Mouse (Mus musculus) hindbrain, embryonic 16.5 days (tissue): ENCODE results near the gene Mreg. TPM values are rescaled to one million over a fixed set of nuclear protein-coding genes. Genes with fewer than 3 reads are reported as not detected.

ENCODE experiments used
- ATAC-seq: fragments of 200-750 bp; cut with Nextera tagmentation; 2 replicates; pipeline ENCODE4 v1.8.0; 2017; ENCODE audit warnings: moderate TSS enrichment, moderate library complexity
- H3K27ac ChIP-seq: fragments of 300-500 bp; sonication (generic); 2 replicates; pipeline ENCODE4 v1.5.1; 2014; ENCODE audit warnings: low read depth, mild to moderate bottlenecking, control low read depth, low read length, moderate library complexity
- H3K27me3 ChIP-seq: fragments of 300-500 bp; sonication (generic); replicated peaks from 2 replicates; pipeline ENCODE4 v1.6.1; 2014; ENCODE audit warnings: low read length; ENCODE audit not compliant: control insufficient read depth, insufficient read depth
- H3K36me3 ChIP-seq: fragments of 300-500 bp; sonication (generic); 2 replicates; pipeline ENCODE4 v1.6.1; 2014; ENCODE audit warnings: mild to moderate bottlenecking, low read length, moderate library complexity, mixed read lengths; ENCODE audit not compliant: control insufficient read depth, insufficient read depth
- H3K4me1 ChIP-seq: fragments of 300-500 bp; sonication (generic); 2 replicates; pipeline ENCODE4 v1.6.1; 2014; ENCODE audit warnings: low read depth, low read length; ENCODE audit not compliant: control insufficient read depth, insufficient read depth
- H3K4me2 ChIP-seq: fragments of 300-500 bp; sonication (generic); 2 replicates; pipeline ENCODE4 v1.6.1; 2014; ENCODE audit warnings: mild to moderate bottlenecking, low read length, control low read depth, moderate library complexity
- H3K4me3 ChIP-seq: fragments of 300-500 bp; sonication (generic); 2 replicates; pipeline ENCODE4 v1.5.1; 2014; ENCODE audit warnings: mild to moderate bottlenecking, low read length, control low read depth, moderate library complexity
- H3K9ac ChIP-seq: fragments of 300-500 bp; sonication (generic); 2 replicates; pipeline ENCODE4 v1.6.1; 2014; ENCODE audit warnings: low read depth, mild to moderate bottlenecking, control low read depth, low read length, moderate library complexity
- H3K9me3 ChIP-seq: fragments of 300-500 bp; sonication (generic); 2 replicates; pipeline ENCODE4 v1.6.1; 2014; ENCODE audit warnings: mild to moderate bottlenecking, low read length, moderate library complexity; ENCODE audit not compliant: control insufficient read depth
- WGBS: fragments of 180-500 bp; shearing (Covaris S2); extraction: QIAGEN DNeasy Blood & Tissue Kit; methylation state at CpG from one replicate; pipeline ENCODE4 v1.1.7; 2014; 5-methylcytosine and 5-hydroxymethylcytosine counted together
- polyA plus RNA-seq: library from polyadenylated mRNA; unstranded; fragments of >200 nt; fragmentation: Nextera tagmentation; extraction: Ambion mirVana; gene quantifications from 2 replicates; pipeline ENCODE4 v1.2.1, GENCODE M21; 2015

Gene Mreg
- polyA plus RNA-seq, 1 experiment from 2014 or later = 2.7 TPM

DNA sequence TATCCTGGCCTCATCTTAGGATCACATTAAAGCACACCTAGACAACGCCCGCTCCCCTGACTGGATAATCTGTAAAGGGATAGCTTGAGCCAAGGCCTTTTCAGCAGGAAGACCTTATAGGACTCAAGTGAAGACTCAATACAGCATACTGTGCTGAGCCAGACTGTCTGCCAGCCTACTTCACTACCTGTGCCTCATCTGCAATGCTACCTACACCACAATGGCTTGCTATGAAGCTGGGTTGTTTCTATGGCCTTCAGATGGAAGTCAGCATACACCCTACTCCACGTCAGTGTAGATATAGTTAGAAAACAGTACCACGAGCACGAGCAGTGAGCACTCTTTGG, 45.7 kb downstream of the Mreg start:
- 95% methylated on average over 5 of the region's 5 CpGs for WGBS
- Histone ChIP-seq H3K4me1 (no peaks in the 10 kb centered on the region), H3K4me2 (no peak overlapping the region), H3K4me3 (no peak overlapping the region), H3K36me3 (no peaks in the 10 kb centered on the region), H3K27ac (no peak overlapping the region), H3K27me3 (no peaks in the 10 kb centered on the region), H3K9me3 (no peaks in the 10 kb centered on the region), H3K9ac (no peak overlapping the region)
- ATAC-seq = no peak

DNA sequence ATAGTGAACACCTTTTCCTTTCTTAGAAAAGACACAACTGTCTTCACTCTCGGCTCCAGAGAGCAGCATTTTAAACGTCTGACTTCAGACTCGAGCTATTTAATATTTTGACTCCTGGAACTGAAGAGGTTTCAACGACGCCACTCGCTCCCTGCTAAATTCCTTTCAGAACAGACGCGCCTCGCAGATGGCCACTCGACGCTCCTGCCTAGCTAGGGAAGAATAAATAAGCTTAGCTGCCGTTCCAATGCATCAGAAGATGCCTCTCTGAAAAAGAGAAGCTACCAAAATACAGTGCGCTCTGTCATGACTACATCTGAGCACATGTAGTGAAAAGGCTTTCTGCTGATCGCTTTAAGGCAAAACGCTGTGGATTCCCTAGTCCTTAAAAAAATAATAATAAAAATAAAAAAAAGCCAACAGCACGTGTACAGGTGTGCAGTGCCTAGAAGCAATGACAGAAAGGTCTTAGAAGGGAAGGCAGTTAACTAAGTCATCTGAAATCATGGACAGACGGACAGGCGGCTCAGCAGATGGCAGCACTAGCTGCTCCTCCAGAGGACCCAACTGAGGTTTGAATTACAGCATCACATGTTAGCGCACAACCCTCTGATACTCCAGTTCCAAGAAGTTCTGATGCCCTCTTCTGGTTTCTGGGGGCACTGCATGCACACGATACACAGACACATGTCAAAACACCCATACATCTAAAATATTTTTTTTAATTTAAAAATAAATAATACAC, 46.2 kb downstream of the Mreg start:
- no peaks in the 10 kb centered on the region for H3K9me3 ChIP-seq
- no peak overlapping the region for H3K9ac ChIP-seq
- no peak overlapping the region for H3K4me2 ChIP-seq
- H3K4me3 ChIP-seq = no peak overlapping the region
- no peaks in the 10 kb centered on the region for H3K27me3 ChIP-seq
- H3K4me1 ChIP-seq = no peaks in the 10 kb centered on the region
- ATAC-seq = no peak
- WGBS = 88% methylated on average over 20 of the region's 20 CpGs
- H3K27ac ChIP-seq = no peak overlapping the region
- no peaks in the 10 kb centered on the region for H3K36me3 ChIP-seq

DNA sequence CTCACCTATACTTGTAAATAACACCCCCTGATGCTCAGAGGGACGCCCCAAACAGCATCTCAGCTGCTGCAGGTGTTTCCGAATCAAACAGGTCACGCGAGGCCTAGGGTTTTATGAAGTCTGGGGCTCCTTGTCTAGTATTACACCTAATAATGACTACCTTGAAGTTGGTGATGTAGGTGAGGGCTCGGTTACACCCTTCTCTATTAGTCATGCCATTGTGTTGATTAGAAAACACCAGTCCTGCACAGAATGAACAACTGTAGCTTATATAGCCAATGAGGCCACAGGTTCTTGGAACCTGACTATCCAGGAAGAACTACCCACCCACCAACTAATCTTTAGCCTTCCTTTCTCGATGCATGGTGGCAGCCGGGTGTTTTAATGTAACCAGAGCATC, 51.8 kb downstream of the Mreg start:
- no peaks in the 10 kb centered on the region for H3K4me1 ChIP-seq
- H3K4me2 ChIP-seq = no peak overlapping the region
- H3K27me3 ChIP-seq = no peaks in the 10 kb centered on the region
- H3K27ac ChIP-seq = no peak overlapping the region
- 92% methylated on average over 7 of the region's 7 CpGs for WGBS
- no peak overlapping the region for H3K9ac ChIP-seq
- ATAC-seq = no peak
- no peaks in the 10 kb centered on the region for H3K36me3 ChIP-seq
- H3K9me3 ChIP-seq = no peaks in the 10 kb centered on the region
- no peak overlapping the region for H3K4me3 ChIP-seq

DNA sequence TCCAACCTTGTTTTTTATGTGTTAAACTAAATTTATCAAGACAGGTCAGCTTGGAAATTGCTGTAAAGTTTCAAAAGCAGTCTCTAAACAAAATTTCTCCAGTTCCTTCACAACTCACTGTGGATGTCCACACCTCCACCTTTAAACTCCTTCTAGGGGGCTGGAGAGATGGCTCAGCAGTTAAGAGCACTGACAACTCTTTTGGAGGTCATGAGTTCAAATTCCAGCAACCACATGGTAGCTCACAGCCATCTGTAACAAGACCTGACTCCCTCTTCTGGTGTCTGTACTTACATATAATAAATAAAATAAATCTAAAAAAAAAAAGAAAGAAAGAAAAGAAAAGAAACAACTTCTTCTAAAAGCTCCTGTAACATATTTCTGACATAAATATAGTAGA, 67.1 kb downstream of the Mreg start:
- H3K27me3 ChIP-seq = no peaks in the 10 kb centered on the region
- no peak overlapping the region for H3K9ac ChIP-seq
- H3K4me3 ChIP-seq = no peak overlapping the region
- ATAC-seq = no peak
- no peaks in the 10 kb centered on the region for H3K36me3 ChIP-seq
- H3K9me3 ChIP-seq = no peaks in the 10 kb centered on the region
- no peak overlapping the region for H3K4me2 ChIP-seq
- peaks cover 2% of the 10 kb centered on the region for H3K4me1 ChIP-seq
- no peak overlapping the region for H3K27ac ChIP-seq

DNA sequence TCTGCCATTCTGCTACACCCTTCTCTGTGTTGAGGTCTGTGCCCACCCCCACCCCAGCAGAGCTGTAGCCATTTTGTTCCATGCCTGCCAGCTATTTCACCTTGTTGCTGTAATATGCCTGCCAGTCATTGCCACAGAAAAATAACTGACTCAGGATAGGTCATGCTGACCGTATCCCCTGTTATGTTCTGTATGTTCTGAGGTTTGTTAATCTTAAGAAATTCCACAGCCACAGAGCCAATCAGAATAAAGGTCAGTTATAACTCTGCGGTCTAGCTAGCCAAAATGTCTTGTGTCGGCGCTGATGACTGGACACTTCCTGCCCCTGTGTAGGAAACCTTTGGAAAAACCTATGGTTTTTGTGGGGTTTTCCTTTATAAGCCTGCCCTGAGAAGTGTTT, 67.7 kb downstream of the Mreg start:
- WGBS = 91% methylated on average over 4 of the region's 4 CpGs

GRCm38 (mm10) chr1:72141893-72142480, 70.1 kb downstream of the Mreg start:
- peak; percentile 90 for ATAC-seq
- peak overlapping the region; percentile 63 for H3K9ac ChIP-seq
- H3K4me2 ChIP-seq = peak overlapping the region; percentile 61
- H3K27me3 ChIP-seq = no peaks in the 10 kb centered on the region
- 4% methylated on average over 11 of the region's 11 CpGs for WGBS
- H3K36me3 ChIP-seq = no peaks in the 10 kb centered on the region
- H3K4me3 ChIP-seq = peak overlapping the region; percentile 31
- no peaks in the 10 kb centered on the region for H3K9me3 ChIP-seq
- peaks cover 2% of the 10 kb centered on the region for H3K4me1 ChIP-seq
- H3K27ac ChIP-seq = no peak overlapping the region

More for the DNA sequence above, 67.7 kb downstream of the Mreg start:
- Histone ChIP-seq H3K4me1 (peaks cover 2% of the 10 kb centered on the region), H3K9ac (no peak overlapping the region), H3K4me3 (no peak overlapping the region), H3K9me3 (no peaks in the 10 kb centered on the region), H3K4me2 (no peak overlapping the region), H3K27me3 (no peaks in the 10 kb centered on the region), H3K36me3 (no peaks in the 10 kb centered on the region), H3K27ac (no peak overlapping the region)
- ATAC-seq = no peak

DNA sequence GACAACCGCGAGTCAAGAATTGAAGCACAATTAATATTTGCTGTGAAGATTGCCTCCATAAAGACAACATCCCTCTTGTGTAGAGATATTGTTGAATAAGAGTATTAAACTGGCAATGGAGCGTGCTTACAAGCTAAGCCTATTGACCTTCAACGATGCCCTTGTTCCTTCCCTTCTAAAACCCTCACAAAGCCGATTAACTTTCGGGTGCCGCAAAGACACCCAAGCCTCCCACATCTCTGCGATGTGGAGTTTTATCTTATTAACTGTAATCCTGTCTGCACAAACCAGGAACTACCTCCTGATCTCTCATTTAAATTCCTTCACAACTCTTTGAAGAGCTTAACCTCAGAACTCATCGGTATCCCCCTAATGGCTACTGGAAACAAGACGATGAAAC, 76.0 kb downstream of the Mreg start:
- Histone ChIP-seq H3K27ac (no peak overlapping the region), H3K36me3 (no peaks in the 10 kb centered on the region), H3K4me1 (no peaks in the 10 kb centered on the region), H3K9ac (no peak overlapping the region), H3K27me3 (no peaks in the 10 kb centered on the region), H3K4me2 (no peak overlapping the region), H3K9me3 (no peaks in the 10 kb centered on the region; the same call in none of the 2 replicates), H3K4me3 (no peak overlapping the region)
- 94% methylated on average over 10 of the region's 10 CpGs for WGBS
- no peak for ATAC-seq

DNA sequence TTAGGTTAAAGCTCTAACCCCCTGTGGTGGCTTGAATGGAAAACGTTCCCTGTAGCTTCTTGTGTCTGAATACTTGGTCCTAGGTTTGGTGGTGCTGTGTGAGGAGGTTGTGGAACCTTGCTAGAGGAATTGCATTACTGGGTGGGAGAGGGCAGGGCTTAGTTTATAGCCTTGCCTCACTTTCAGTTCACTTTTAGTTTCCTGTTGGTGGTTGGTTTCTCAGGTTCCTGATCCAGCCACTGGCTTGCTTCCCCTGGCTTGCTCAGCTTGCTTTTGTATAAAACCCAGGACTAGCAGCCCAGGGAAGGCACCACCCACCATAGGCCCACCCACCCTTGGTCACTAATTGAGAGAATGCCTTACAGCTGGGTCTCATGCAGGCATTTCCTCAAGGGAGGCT, 77.6 kb downstream of the Mreg start:
- WGBS = 65% methylated on average over 1 of the region's 1 CpGs
- H3K36me3 ChIP-seq = no peaks in the 10 kb centered on the region
- no peak overlapping the region for H3K9ac ChIP-seq
- H3K27me3 ChIP-seq = no peaks in the 10 kb centered on the region
- H3K4me3 ChIP-seq = no peak overlapping the region
- H3K4me1 ChIP-seq = no peaks in the 10 kb centered on the region
- no peak for ATAC-seq
- no peak overlapping the region for H3K4me2 ChIP-seq
- no peaks in the 10 kb centered on the region; the same call in none of the 2 replicates for H3K9me3 ChIP-seq
- no peak overlapping the region for H3K27ac ChIP-seq

DNA sequence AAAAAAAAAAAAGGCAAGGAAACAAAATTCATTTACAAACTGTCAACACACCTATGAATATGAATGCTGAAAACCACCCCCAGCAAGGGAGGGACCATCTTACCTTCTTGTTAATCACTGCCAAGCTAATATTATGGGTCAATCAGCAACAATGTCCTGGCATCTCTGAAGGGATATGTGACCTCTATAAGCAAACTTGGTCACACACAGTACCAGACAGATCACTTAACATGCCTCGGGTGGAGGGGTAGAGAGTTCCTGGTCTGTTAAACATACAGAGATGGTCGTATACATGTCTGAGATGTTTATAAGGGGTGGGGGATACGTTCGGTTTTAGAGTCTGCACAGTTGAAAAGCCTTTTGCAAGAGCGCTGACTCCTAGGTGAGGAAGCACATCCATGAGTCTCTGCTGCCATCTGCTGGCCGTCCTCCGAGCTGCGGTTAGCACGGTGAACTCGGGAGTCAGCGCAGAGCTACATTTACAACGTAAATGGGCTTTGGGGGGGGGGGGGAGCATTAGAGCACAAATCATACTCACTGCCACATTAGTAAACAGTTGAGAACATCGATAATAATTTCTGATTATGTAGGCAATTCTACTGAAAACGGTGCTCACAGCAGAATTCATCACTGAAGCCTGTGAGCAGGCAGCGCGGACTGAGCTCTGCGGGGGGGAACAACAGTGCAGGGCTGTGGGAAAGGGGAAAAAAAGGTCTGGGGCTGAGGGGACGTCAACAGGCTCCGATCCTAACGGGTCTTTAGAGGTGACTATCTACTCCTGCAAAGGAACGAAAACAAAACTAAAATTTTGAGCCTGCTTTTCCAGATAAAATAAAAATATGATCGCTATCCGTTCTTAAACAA, 88.4 kb downstream of the Mreg start:
- Histone ChIP-seq H3K4me2 (peak overlapping the region; percentile 40), H3K36me3 (no peaks in the 10 kb centered on the region), H3K27ac (no peak overlapping the region), H3K27me3 (no peaks in the 10 kb centered on the region), H3K9me3 (no peaks in the 10 kb centered on the region), H3K4me1 (no peaks in the 10 kb centered on the region), H3K4me3 (peak overlapping the region; percentile 34; the same call in 1 of the 2 replicates), H3K9ac (peak overlapping the region; percentile 48)
- 24% methylated on average over 23 of the region's 23 CpGs for WGBS
- ATAC-seq = peak; percentile 90
